Mouse (Mus musculus): ENCODE results near the gene F5. TPM values are rescaled to one million over a fixed set of nuclear protein-coding genes. Genes with fewer than 3 reads are reported as not detected.

The F5 gene
- polyA plus RNA-seq, 1 experiment from 2014 or later, result 0.25 TPM

DNA sequence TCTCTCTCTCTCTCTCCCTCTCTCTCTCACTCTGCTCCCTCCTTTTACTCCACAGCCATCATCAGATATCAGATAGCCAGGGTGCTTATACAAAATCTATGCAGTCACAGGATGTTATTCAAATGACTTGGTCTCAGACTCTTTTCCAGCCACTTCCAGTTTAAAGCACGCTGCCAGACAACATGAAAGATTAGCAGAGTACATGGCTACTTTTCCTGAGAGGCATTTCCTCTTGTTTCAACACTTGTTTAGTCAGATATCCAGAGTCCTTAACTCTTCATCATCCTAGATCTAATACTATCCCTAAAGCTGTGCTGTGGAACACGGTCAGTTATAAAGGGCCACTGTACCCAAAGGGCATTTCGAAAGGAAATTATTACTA, 30.9 kb upstream of the F5 start:
- no peak for ATAC-seq (ENCODE audit: low FRiP score)
- Histone ChIP-seq H3K4me2 (no peak overlapping the region), H3K27me3 (ENCODE audit: control insufficient read depth, insufficient read depth, low read length) (no peaks in the 10 kb centered on the region), H3K36me3 (ENCODE audit: control insufficient read depth, insufficient read depth, low read length) (no peaks in the 10 kb centered on the region), H3K9ac (ENCODE audit: low read length) (no peak overlapping the region), H3K4me3 (ENCODE audit: low read depth, low read length) (no peak overlapping the region), H3K4me1 (ENCODE audit: control insufficient read depth, insufficient read depth, low read length) (no peaks in the 10 kb centered on the region), H3K9me3 (ENCODE audit: control insufficient read depth, low read length) (no peaks in the 10 kb centered on the region), H3K27ac (ENCODE audit: low read depth, low read length) (no peak overlapping the region)
- DNase-seq (ENCODE audit: low spot score, missing footprints), result no peak
- WGBS, result 90% methylated on average over 3 of the region's 3 CpGs

DNA sequence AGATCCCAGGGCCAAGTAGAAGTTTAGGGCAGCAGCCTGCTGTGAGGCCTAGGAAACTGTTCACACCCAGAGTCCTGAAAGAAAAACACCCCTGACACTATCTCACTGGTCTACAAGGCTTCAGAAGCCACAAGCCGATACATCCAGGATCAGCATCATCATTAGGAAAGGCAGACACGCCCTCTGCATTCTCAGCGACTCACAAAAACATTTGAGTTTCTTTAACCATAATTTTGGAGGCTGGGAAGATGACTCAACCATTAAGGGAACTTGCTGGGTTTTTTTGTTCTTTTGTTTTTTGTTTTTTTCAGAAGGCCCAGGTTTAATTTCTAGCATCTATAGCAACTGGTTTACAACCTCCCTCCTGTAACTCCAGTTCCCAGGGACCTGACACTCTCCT, 27.8 kb upstream of the F5 start:
- Histone ChIP-seq H3K9ac (ENCODE audit: low read length) (no peak overlapping the region), H3K36me3 (ENCODE audit: control insufficient read depth, insufficient read depth, low read length) (no peaks in the 10 kb centered on the region), H3K27me3 (ENCODE audit: control insufficient read depth, insufficient read depth, low read length) (no peaks in the 10 kb centered on the region), H3K4me1 (ENCODE audit: control insufficient read depth, insufficient read depth, low read length) (no peaks in the 10 kb centered on the region), H3K9me3 (ENCODE audit: control insufficient read depth, low read length) (no peaks in the 10 kb centered on the region), H3K27ac (ENCODE audit: low read depth, low read length) (no peak overlapping the region), H3K4me2 (no peak overlapping the region), H3K4me3 (ENCODE audit: low read depth, low read length) (no peak overlapping the region)
- 67% methylated on average over 3 of the region's 3 CpGs for WGBS
- no peak for DNase-seq (ENCODE audit: low spot score, missing footprints)
- no peak for ATAC-seq (ENCODE audit: low FRiP score)

DNA sequence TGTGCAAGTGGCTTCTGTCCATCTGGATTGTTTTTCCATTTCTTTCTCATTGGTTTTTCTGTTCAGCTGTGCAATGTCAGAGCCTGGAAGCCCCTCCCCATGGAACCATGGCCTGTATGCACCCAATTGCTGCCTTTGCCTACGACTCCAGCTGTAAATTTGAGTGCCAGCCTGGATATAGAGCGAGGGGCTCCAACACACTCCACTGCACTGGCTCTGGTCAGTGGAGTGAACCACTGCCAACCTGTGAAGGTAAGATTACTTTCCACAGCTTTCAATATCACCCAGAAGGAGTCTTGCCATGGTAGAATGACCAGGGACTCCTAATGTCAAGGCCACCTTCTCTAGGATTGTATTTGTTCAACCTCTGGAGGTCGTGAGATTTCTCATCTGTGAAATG, 21.6 kb upstream of the F5 start:
- no peak overlapping the region for H3K9ac ChIP-seq (ENCODE audit: low read length)
- ATAC-seq (ENCODE audit: low FRiP score) (no peak), DNase-seq (ENCODE audit: low spot score, missing footprints) (no peak)
- no peak overlapping the region for H3K4me3 ChIP-seq (ENCODE audit: low read depth, low read length)
- no peaks in the 10 kb centered on the region for H3K36me3 ChIP-seq (ENCODE audit: control insufficient read depth, insufficient read depth, low read length)
- WGBS, result 78% methylated on average over 3 of the region's 3 CpGs
- H3K27ac ChIP-seq (ENCODE audit: low read depth, low read length), result no peak overlapping the region
- H3K9me3 ChIP-seq (ENCODE audit: control insufficient read depth, low read length), result no peaks in the 10 kb centered on the region
- no peaks in the 10 kb centered on the region for H3K4me1 ChIP-seq (ENCODE audit: control insufficient read depth, insufficient read depth, low read length)
- no peaks in the 10 kb centered on the region for H3K27me3 ChIP-seq (ENCODE audit: control insufficient read depth, insufficient read depth, low read length)
- no peak overlapping the region for H3K4me2 ChIP-seq

DNA sequence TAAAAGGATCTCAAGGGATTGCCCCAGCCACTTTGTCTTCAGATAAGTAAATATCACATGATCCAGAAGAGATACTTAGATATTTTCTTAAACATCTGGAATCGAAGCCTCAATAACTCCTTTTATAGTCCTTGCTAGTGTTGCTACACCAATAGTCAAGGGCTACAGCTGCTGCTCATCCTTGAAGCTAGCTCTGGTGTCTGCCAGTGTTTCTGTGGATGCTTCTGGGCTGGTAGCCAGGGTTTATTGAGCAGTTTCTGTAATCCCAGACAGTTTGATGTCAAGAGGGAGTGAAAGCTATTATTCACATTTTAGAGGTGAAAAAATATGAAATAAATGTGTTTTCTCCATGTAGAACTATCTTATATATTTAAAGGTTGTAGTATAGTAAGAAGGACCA, 19.0 kb upstream of the F5 start:
- H3K9ac ChIP-seq (ENCODE audit: low read length), result no peak overlapping the region
- no peaks in the 10 kb centered on the region for H3K36me3 ChIP-seq (ENCODE audit: control insufficient read depth, insufficient read depth, low read length)
- H3K9me3 ChIP-seq (ENCODE audit: control insufficient read depth, low read length), result no peaks in the 10 kb centered on the region
- H3K4me2 ChIP-seq, result no peak overlapping the region
- 82% methylated on average over 1 of the region's 1 CpGs for WGBS
- no peak overlapping the region for H3K27ac ChIP-seq (ENCODE audit: low read depth, low read length)
- H3K27me3 ChIP-seq (ENCODE audit: control insufficient read depth, insufficient read depth, low read length), result no peaks in the 10 kb centered on the region
- H3K4me1 ChIP-seq (ENCODE audit: control insufficient read depth, insufficient read depth, low read length), result no peaks in the 10 kb centered on the region
- DNase-seq (ENCODE audit: low spot score, missing footprints) (no peak), ATAC-seq (ENCODE audit: low FRiP score) (no peak)
- H3K4me3 ChIP-seq (ENCODE audit: low read depth, low read length), result no peak overlapping the region

DNA sequence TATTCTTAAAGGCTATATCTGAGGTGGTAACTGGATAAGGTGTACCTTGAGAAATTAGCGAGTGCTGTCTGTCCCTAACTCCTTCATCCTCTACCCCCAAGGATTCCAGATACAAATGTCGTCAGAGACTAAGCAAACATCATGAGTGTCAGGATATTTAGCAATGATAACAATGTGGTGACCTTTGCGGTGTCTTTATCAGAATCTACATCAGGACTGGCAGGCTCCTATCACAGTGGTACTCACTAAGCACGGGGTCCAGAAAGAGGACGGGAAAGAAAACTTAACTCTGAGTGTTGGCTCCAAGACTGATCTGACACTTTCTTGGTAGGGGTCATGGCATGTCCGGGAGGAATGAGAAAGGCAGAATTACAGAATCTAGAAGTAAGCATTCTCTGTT, 17.5 kb upstream of the F5 start:
- H3K36me3 ChIP-seq (ENCODE audit: control insufficient read depth, insufficient read depth, low read length), result no peaks in the 10 kb centered on the region
- no peak overlapping the region for H3K27ac ChIP-seq (ENCODE audit: low read depth, low read length)
- no peaks in the 10 kb centered on the region for H3K4me1 ChIP-seq (ENCODE audit: control insufficient read depth, insufficient read depth, low read length)
- no peaks in the 10 kb centered on the region for H3K27me3 ChIP-seq (ENCODE audit: control insufficient read depth, insufficient read depth, low read length)
- WGBS, result 81% methylated on average over 6 of the region's 6 CpGs
- ATAC-seq (ENCODE audit: low FRiP score) (no peak), DNase-seq (ENCODE audit: low spot score, missing footprints) (no peak)
- no peak overlapping the region for H3K4me2 ChIP-seq
- no peak overlapping the region for H3K4me3 ChIP-seq (ENCODE audit: low read depth, low read length)
- no peak overlapping the region for H3K9ac ChIP-seq (ENCODE audit: low read length)
- H3K9me3 ChIP-seq (ENCODE audit: control insufficient read depth, low read length), result no peaks in the 10 kb centered on the region

DNA sequence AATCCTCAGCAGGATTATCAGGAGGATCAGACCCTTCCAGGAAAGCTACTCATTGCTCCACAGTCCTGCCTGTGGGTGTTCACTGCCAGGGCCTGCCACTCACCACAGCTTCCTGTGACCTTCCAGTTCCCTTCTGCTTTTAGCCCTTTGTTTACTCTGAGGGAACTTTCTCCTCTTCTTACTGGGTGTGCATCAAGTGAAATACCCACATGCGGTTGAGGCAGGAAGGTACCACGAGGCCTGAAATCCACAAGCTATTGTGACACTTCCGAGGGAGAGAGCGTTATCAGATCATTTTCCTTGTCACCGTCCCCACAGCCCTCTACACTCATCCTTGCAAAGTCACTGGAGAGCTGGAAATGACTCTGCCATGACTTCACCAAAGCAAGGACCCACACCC, 16.3 kb upstream of the F5 start:
- no peak overlapping the region for H3K9ac ChIP-seq (ENCODE audit: low read length)
- no peaks in the 10 kb centered on the region for H3K4me1 ChIP-seq (ENCODE audit: control insufficient read depth, insufficient read depth, low read length)
- ATAC-seq (ENCODE audit: low FRiP score) (no peak), DNase-seq (ENCODE audit: low spot score, missing footprints) (no peak)
- no peaks in the 10 kb centered on the region for H3K27me3 ChIP-seq (ENCODE audit: control insufficient read depth, insufficient read depth, low read length)
- no peaks in the 10 kb centered on the region for H3K36me3 ChIP-seq (ENCODE audit: control insufficient read depth, insufficient read depth, low read length)
- H3K4me3 ChIP-seq (ENCODE audit: low read depth, low read length), result no peak overlapping the region
- H3K4me2 ChIP-seq, result no peak overlapping the region
- WGBS, result 72% methylated on average over 5 of the region's 5 CpGs
- no peaks in the 10 kb centered on the region for H3K9me3 ChIP-seq (ENCODE audit: control insufficient read depth, low read length)
- H3K27ac ChIP-seq (ENCODE audit: low read depth, low read length), result no peak overlapping the region

DNA sequence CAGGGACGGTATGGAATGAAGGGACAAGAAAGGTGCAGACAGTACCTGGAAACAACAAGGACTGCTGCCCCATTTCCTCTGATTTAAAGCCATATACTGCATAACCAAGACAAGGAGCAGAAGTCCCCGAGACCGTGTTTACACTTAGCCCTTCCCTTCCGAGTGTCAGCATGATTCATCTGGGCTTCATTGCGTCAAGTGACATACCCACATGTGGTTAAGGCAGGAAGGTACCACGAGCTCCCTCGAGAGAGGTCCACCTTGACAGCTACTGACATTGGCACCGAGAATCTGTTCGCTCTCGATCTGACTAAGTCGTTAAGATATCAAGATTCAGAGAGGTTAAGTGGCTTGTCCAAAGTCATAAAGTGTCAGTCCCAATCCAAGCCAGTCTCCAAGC, 15.7 kb upstream of the F5 start:
- WGBS, result 86% methylated on average over 11 of the region's 11 CpGs
- Histone ChIP-seq H3K9me3 (ENCODE audit: control insufficient read depth, low read length) (no peaks in the 10 kb centered on the region), H3K9ac (ENCODE audit: low read length) (no peak overlapping the region), H3K27me3 (ENCODE audit: control insufficient read depth, insufficient read depth, low read length) (no peaks in the 10 kb centered on the region), H3K4me1 (ENCODE audit: control insufficient read depth, insufficient read depth, low read length) (no peaks in the 10 kb centered on the region), H3K4me2 (no peak overlapping the region), H3K4me3 (ENCODE audit: low read depth, low read length) (no peak overlapping the region), H3K36me3 (ENCODE audit: control insufficient read depth, insufficient read depth, low read length) (no peaks in the 10 kb centered on the region), H3K27ac (ENCODE audit: low read depth, low read length) (no peak overlapping the region)
- DNase-seq (ENCODE audit: low spot score, missing footprints) (no peak), ATAC-seq (ENCODE audit: low FRiP score) (no peak)

DNA sequence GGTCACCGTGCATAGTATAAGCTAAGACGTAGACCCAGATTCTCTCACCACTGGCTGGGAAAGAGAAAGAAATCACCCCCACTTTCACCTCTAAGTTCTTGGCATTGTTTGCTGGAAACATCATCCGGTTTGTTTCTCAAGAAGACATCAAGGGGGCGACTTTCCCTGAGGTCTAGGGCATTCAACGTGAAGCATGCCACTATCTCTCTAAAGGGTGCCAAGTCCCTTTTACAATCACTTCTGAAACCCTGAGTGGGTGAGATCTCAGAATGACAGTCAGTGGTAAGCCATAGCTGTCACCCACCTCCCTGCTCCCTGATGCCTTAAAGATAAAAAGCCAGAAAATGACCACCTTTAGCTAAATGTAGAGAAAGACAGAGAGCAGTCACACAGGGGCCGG, 15.0 kb upstream of the F5 start:
- no peak for ATAC-seq (ENCODE audit: low FRiP score)

DNA sequence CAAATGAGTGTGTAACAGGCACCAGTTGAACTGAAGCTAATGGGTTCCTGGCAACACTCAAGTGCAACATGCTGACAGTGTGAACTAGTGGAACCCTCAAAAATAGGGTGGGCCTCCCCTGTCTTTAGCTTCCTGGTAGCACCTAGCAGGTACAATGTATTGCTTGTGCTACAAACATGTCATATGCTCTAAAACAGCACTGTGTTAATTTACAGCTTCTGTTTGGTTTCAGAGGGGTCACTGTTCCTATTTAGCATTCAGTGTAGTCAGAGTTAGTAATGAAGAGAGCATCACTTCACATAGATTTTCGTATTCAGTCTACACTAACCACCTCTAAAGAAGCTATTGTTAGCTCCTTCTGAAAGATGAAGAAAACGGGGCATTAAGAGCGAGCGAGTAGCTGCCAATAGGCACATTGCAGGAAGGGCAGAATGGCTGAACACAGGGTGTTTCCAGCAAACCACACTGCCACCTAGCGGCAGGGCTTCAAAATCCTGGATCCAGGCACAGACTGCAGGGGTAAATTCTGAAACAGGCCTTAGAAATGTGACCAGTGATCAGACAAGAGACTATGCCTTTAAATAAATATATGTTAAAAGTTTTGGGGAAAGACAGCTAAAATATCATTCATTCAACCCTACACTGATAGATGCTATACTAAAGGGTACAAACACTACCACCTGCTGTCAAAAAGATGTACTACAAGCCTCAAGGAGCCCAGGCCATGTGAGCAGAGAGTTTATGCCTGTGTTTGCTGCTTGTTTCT, 13.1 kb upstream of the F5 start:
- Histone ChIP-seq H3K27ac (ENCODE audit: low read depth, low read length) (no peak overlapping the region), H3K9me3 (ENCODE audit: control insufficient read depth, low read length) (no peaks in the 10 kb centered on the region), H3K36me3 (ENCODE audit: control insufficient read depth, insufficient read depth, low read length) (no peaks in the 10 kb centered on the region), H3K4me2 (no peak overlapping the region), H3K4me1 (ENCODE audit: control insufficient read depth, insufficient read depth, low read length) (no peaks in the 10 kb centered on the region), H3K9ac (ENCODE audit: low read length) (no peak overlapping the region), H3K4me3 (ENCODE audit: low read depth, low read length) (no peak overlapping the region), H3K27me3 (ENCODE audit: control insufficient read depth, insufficient read depth, low read length) (no peaks in the 10 kb centered on the region)
- peak; percentile 87 for ATAC-seq (ENCODE audit: low FRiP score)
- peak; percentile 98 for DNase-seq (ENCODE audit: low spot score, missing footprints)
- 7% methylated on average over 5 of the region's 5 CpGs for WGBS

More for the DNA sequence above, 15.0 kb upstream of the F5 start:
- Histone ChIP-seq H3K27ac (ENCODE audit: low read depth, low read length) (no peak overlapping the region), H3K9ac (ENCODE audit: low read length) (no peak overlapping the region), H3K4me3 (ENCODE audit: low read depth, low read length) (no peak overlapping the region), H3K4me2 (no peak overlapping the region), H3K4me1 (ENCODE audit: control insufficient read depth, insufficient read depth, low read length) (no peaks in the 10 kb centered on the region), H3K27me3 (ENCODE audit: control insufficient read depth, insufficient read depth, low read length) (no peaks in the 10 kb centered on the region), H3K36me3 (ENCODE audit: control insufficient read depth, insufficient read depth, low read length) (no peaks in the 10 kb centered on the region), H3K9me3 (ENCODE audit: control insufficient read depth, low read length) (no peaks in the 10 kb centered on the region)
- WGBS, result 82% methylated on average over 6 of the region's 6 CpGs
- no peak for DNase-seq (ENCODE audit: low spot score, missing footprints)

Measured in midbrain, embryonic 11.5 days (tissue).